Mouse (Mus musculus) CH12.LX (cell line): ENCODE data around the gene Ropn1. TPM values are rescaled to one million over a fixed set of nuclear protein-coding genes. Genes with fewer than 3 reads are reported as not detected.

ENCODE experiments used
- DNase-seq: peaks from one replicate; pipeline ENCODE4 v3.0.0-alpha.2; 2013; ENCODE audit errors: extremely low read depth
- H3K27ac ChIP-seq: 2 replicates; pipeline ENCODE4 v1.5.1; 2012; ENCODE audit warnings: low read depth, mild to moderate bottlenecking, control low read depth, moderate library complexity; ENCODE audit not compliant: insufficient read depth
- H3K27me3 ChIP-seq: replicated peaks from 2 replicates; pipeline ENCODE3; 2012; ENCODE audit warnings: inconsistent platforms
- H3K36me3 ChIP-seq, 2 experiments: replicated peaks in 1 of 2; 2 replicates each; pipeline versions ENCODE3 to v1.6.1; 2012; ENCODE audit warnings: inconsistent platforms in 1 of 2, low read length in 1 of 2, mild to moderate bottlenecking in 1 of 2, mixed read lengths in 1 of 2, moderate library complexity in 1 of 2; ENCODE audit not compliant: control insufficient read depth in 1 of 2, insufficient read depth in 1 of 2
- H3K4me1 ChIP-seq, 2 experiments: 2 replicates each; pipeline ENCODE4 v1.6.1; 2012; ENCODE audit warnings: inconsistent platforms in 1 of 2, moderate library complexity in 1 of 2; ENCODE audit not compliant: insufficient read depth in 2 of 2, control insufficient read depth in 1 of 2
- H3K4me2 ChIP-seq: 2 replicates; pipeline ENCODE4 v1.6.1; 2012; ENCODE audit warnings: low read depth, mild to moderate bottlenecking, control low read depth; ENCODE audit not compliant: poor library complexity, insufficient read depth, severe bottlenecking
- H3K4me3 ChIP-seq, 3 experiments: fragments of 150-350 bp in 1 of 3; sonication (generic) in 1 of 3; replicated peaks in 1 of 3; 2 replicates each; pipeline versions ENCODE3 to v1.5.1; 2011 to 2012; ENCODE audit warnings: low read depth in 2 of 3, low read length in 2 of 3, mild to moderate bottlenecking in 2 of 3, moderate library complexity in 2 of 3, control low read depth in 1 of 3, improper control_type of control experiment in 1 of 3, inconsistent platforms in 1 of 3, mixed read lengths in 1 of 3; ENCODE audit not compliant: poor library complexity in 1 of 3
- H3K79me2 ChIP-seq: replicated peaks from 2 replicates; pipeline ENCODE4 v1.6.1; 2012; ENCODE audit warnings: mild to moderate bottlenecking, moderate library complexity; ENCODE audit not compliant: control insufficient read depth, poor library complexity, insufficient read depth, severe bottlenecking; ENCODE audit errors: extremely low read depth
- H3K9ac ChIP-seq: 2 replicates; pipeline ENCODE4 v1.6.1; 2012; ENCODE audit warnings: low read depth, mild to moderate bottlenecking, control low read depth, moderate library complexity; ENCODE audit not compliant: insufficient read depth
- H3K9me3 ChIP-seq: replicated peaks from 2 replicates; pipeline ENCODE3; 2012; ENCODE audit warnings: low read length, inconsistent platforms, mixed read lengths
- BHLHE40 ChIP-seq: IDR thresholded peaks from 2 replicates; pipeline ENCODE4 v1.6.1; 2011; ENCODE audit warnings: mild to moderate bottlenecking, low read depth, low read length, improper control_type of control experiment
- CHD1 ChIP-seq: IDR thresholded peaks from 2 replicates; pipeline ENCODE4 v1.6.1; 2012; ENCODE audit warnings: low read depth, low read length, improper control_type of control experiment, inconsistent platforms
- CTCF ChIP-seq, 2 experiments: IDR thresholded peaks in 1 of 2; conservative IDR thresholded peaks in 1 of 2; 2 replicates each; pipeline ENCODE4 v1.5.1; 2011 to 2012; ENCODE audit warnings: low read depth in 2 of 2, low read length in 2 of 2, improper control_type of control experiment in 1 of 2, inconsistent platforms in 1 of 2, mild to moderate bottlenecking in 1 of 2, moderate library complexity in 1 of 2
- E2F4 ChIP-seq: IDR thresholded peaks from 2 replicates; pipeline ENCODE4 v1.6.1; 2011; ENCODE audit warnings: low read depth, low read length, improper control_type of control experiment; ENCODE audit not compliant: insufficient replicate concordance
- GABPA ChIP-seq: IDR thresholded peaks from 2 replicates; pipeline ENCODE4 v1.6.1; 2012; ENCODE audit warnings: low read depth, low read length, improper control_type of control experiment, inconsistent platforms; ENCODE audit not compliant: insufficient replicate concordance
- HCFC1 ChIP-seq: IDR thresholded peaks from 2 replicates; pipeline ENCODE4 v1.6.1; 2012; ENCODE audit warnings: low read depth, mild to moderate bottlenecking, inconsistent platforms, low read length, improper control_type of control experiment
- IRF4 ChIP-seq: IDR thresholded peaks from 2 replicates; pipeline ENCODE4 v1.6.1; 2014; ENCODE audit warnings: low read depth, mild to moderate bottlenecking, inconsistent platforms, low read length, improper control_type of control experiment
- JUND ChIP-seq: conservative IDR thresholded peaks from 2 replicates; pipeline ENCODE4 v1.6.1; 2011; ENCODE audit warnings: low read depth, low read length, improper control_type of control experiment
- MAX ChIP-seq: IDR thresholded peaks from 2 replicates; pipeline ENCODE4 v1.6.1; 2011; ENCODE audit warnings: low read length, improper control_type of control experiment
- MXI1 ChIP-seq: IDR thresholded peaks from 2 replicates; pipeline ENCODE4 v1.6.1; 2011; ENCODE audit warnings: mild to moderate bottlenecking, low read depth, low read length, improper control_type of control experiment
- NRF1 ChIP-seq: IDR thresholded peaks from 2 replicates; pipeline ENCODE4 v1.6.1; 2014; ENCODE audit warnings: low read depth, mild to moderate bottlenecking, inconsistent platforms, low read length, improper control_type of control experiment, moderate library complexity
- PAX5 ChIP-seq: IDR thresholded peaks from 2 replicates; pipeline ENCODE4 v1.6.1; 2012; ENCODE audit warnings: low read length, inconsistent platforms, mixed read lengths
- POLR2A ChIP-seq: IDR thresholded peaks from 2 replicates; pipeline ENCODE4 v1.6.1; 2011; ENCODE audit warnings: low read depth, mild to moderate bottlenecking, improper control_type of control experiment, low read length
- RAD21 ChIP-seq: IDR thresholded peaks from 2 replicates; pipeline ENCODE4 v1.6.1; 2011; ENCODE audit warnings: low read depth, mild to moderate bottlenecking, low read length, improper control_type of control experiment, moderate library complexity
- RCOR1 ChIP-seq: conservative IDR thresholded peaks from 2 replicates; pipeline ENCODE4 v1.6.1; 2012; ENCODE audit warnings: low read depth, mild to moderate bottlenecking, inconsistent platforms, low read length, improper control_type of control experiment
- SIN3A ChIP-seq: IDR thresholded peaks from 2 replicates; pipeline ENCODE4 v1.6.1; 2012; ENCODE audit warnings: low read length, improper control_type of control experiment, inconsistent platforms
- SMC3 ChIP-seq: IDR thresholded peaks from 2 replicates; pipeline ENCODE4 v1.6.1; 2011; ENCODE audit warnings: low read depth, low read length, improper control_type of control experiment
- USF2 ChIP-seq: conservative IDR thresholded peaks from 2 replicates; pipeline ENCODE4 v1.6.1; 2011; ENCODE audit warnings: low read depth, low read length, improper control_type of control experiment
- ZC3H11A ChIP-seq: IDR thresholded peaks from 2 replicates; pipeline ENCODE4 v1.6.1; 2012; ENCODE audit warnings: low read depth, mild to moderate bottlenecking, inconsistent platforms, low read length, improper control_type of control experiment
- ZKSCAN1 ChIP-seq: IDR thresholded peaks from 2 replicates; pipeline ENCODE4 v1.6.1; 2012; ENCODE audit warnings: low read depth, inconsistent platforms, low read length, improper control_type of control experiment, borderline replicate concordance
- dilution Hi-C: fragments of 300-500 bp; cut with MboI; formaldehyde crosslinking; loops from 2 replicates; pipeline ENCODE4 v1.14.3; 2020; ENCODE audit warnings: low sequenced_read_pairs; ENCODE audit not compliant: extremely low pct_unique_long_range_greater_than_20kb, extremely low pct_ligation_motif_present
- in situ Hi-C: fragments of 300-500 bp; cut with MboI; formaldehyde crosslinking; loops from 3 replicates; pipeline ENCODE4 v1.14.3; 2019; ENCODE audit warnings: low sequenced_read_pairs, low pct_ligation_motif_present, low pct_unique_long_range_greater_than_20kb, mixed read lengths
- polyA plus RNA-seq: library from polyadenylated mRNA; unstranded; fragments of >175 nt; gene quantifications from 2 replicates; pipeline ENCODE4 v1.2.1, GENCODE M21; 2012; ENCODE audit warnings: low read depth; ENCODE audit not compliant: insufficient read length
- total RNA-seq, 2 experiments: library from RNA; depleted of rRNA; stranded (reverse); fragments of 300-350 nt in 1 of 2; fragments of >200 nt in 1 of 2; gene quantifications; 2 replicates each; pipeline ENCODE4 v1.2.3; 2012 to 2014

The Ropn1 gene
- total and polyA plus RNA-seq, 3 experiments, result not detected

- Histone ChIP-seq H3K4me3 (no peak overlapping the region), H3K36me3 (no peaks in the 10 kb centered on the region), H3K4me2 (no peak overlapping the region), H3K27me3 (peaks cover 73% of the 10 kb centered on the region), H3K27ac (no peak overlapping the region), H3K79me2 (no peaks in the 10 kb centered on the region), H3K4me1 (no peaks in the 10 kb centered on the region), H3K9ac (no peak overlapping the region), H3K9me3 (peaks cover 2% of the 10 kb centered on the region)
- TF ChIP-seq SIN3A, result no peak
- TF ChIP-seq CTCF (conservative IDR thresholded peaks at IDR 0.05 in 1 of 2, IDR thresholded peaks at IDR 0.05 in 1 of 2; ENCODE audit: low read depth in 2 of 2, low read length in 2 of 2), result no peak
- no peak for TF ChIP-seq JUND
- TF ChIP-seq USF2, result no peak
- no peak for TF ChIP-seq CHD1
- no peak for TF ChIP-seq HCFC1
- TF ChIP-seq ZC3H11A, result no peak
- no peak for TF ChIP-seq E2F4
- TF ChIP-seq POLR2A, result no peak
- no peak for TF ChIP-seq GABPA
- TF ChIP-seq IRF4, result no peak
- no peak for TF ChIP-seq MAX
- no peak for TF ChIP-seq BHLHE40
- no peak for TF ChIP-seq NRF1
- DNase-seq, result no peak
- in situ Hi-C loops (no loop called here), dilution Hi-C loops (no loop called here)
Measured at GRCm38 (mm10) chr16:34603076-34603475, 46.6 kb upstream of the Ropn1 start.

GRCm38 (mm10) chr16:34603854-34604253 is 45.9 kb upstream of the Ropn1 start:
- H3K4me2 ChIP-seq, result no peak overlapping the region
- no peaks in the 10 kb centered on the region for H3K36me3 ChIP-seq
- no peak overlapping the region for H3K4me3 ChIP-seq
- no peaks in the 10 kb centered on the region for H3K4me1 ChIP-seq
- no peaks in the 10 kb centered on the region for H3K9me3 ChIP-seq
- TF ChIP-seq ZKSCAN1 (no peak), PAX5 (peak; percentile 61; the same call in 1 of the 2 replicates)
- H3K27me3 ChIP-seq, result peaks cover 68% of the 10 kb centered on the region
- no peaks in the 10 kb centered on the region for H3K79me2 ChIP-seq
- in situ Hi-C loops (no loop called here), dilution Hi-C loops (no loop called here)
- no peak overlapping the region for H3K27ac ChIP-seq
- DNase-seq, result no peak
- no peak overlapping the region for H3K9ac ChIP-seq

- Histone ChIP-seq H3K4me3 (no peak overlapping the region), H3K79me2 (no peaks in the 10 kb centered on the region), H3K36me3 (no peaks in the 10 kb centered on the region), H3K27ac (no peak overlapping the region), H3K9ac (no peak overlapping the region), H3K4me2 (no peak overlapping the region), H3K27me3 (peaks cover 73% of the 10 kb centered on the region), H3K9me3 (no peaks in the 10 kb centered on the region), H3K4me1 (no peaks in the 10 kb centered on the region)
- peak; percentile 33 for TF ChIP-seq RAD21
- no peak for TF ChIP-seq SIN3A
- peak; percentile 56 for TF ChIP-seq SMC3
- no peak for TF ChIP-seq MXI1
- no peak for TF ChIP-seq ZKSCAN1
- peak in 1 of 2 experiments; percentile 48; a peak in 2 of 4 replicates for TF ChIP-seq CTCF (conservative IDR thresholded peaks at IDR 0.05 in 1 of 2, IDR thresholded peaks at IDR 0.05 in 1 of 2; ENCODE audit: low read depth in 2 of 2, low read length in 2 of 2)
- TF ChIP-seq MAX, result no peak
- TF ChIP-seq RCOR1, result no peak
- TF ChIP-seq GABPA, result no peak
- no peak for TF ChIP-seq JUND
- dilution Hi-C loops, result no loop called here
- in situ Hi-C loops, result no loop called here
- no peak for DNase-seq
Measured at GRCm38 (mm10) chr16:34605679-34606078, 44.0 kb upstream of the Ropn1 start.
